Mouse (Mus musculus) hindbrain, embryonic 14.5 days (tissue): Measurements from ENCODE around the gene Nacad. TPM values are rescaled to one million over a fixed set of nuclear protein-coding genes. Genes with fewer than 3 reads are reported as not detected.

Source experiments
- ATAC-seq: fragments of 200-750 bp; cut with Nextera tagmentation; 2 replicates; pipeline ENCODE4 v1.8.0; 2017; ENCODE audit warnings: moderate number of reproducible peaks, mild to moderate bottlenecking, moderate TSS enrichment, moderate library complexity; ENCODE audit not compliant: low FRiP score
- DNase-seq: peaks from one replicate; pipeline ENCODE4 v3.0.0-alpha.2; 2015; ENCODE audit warnings: low spot score
- H3K27ac ChIP-seq: fragments of 300-500 bp; sonication (generic); 2 replicates; pipeline ENCODE4 v1.5.1; 2014; ENCODE audit warnings: mild to moderate bottlenecking, moderate library complexity
- H3K27me3 ChIP-seq: fragments of 300-500 bp; sonication (generic); 2 replicates; pipeline ENCODE4 v1.6.1; 2014; ENCODE audit warnings: mild to moderate bottlenecking, low read length, mixed read lengths; ENCODE audit not compliant: control insufficient read depth, insufficient read depth
- H3K36me3 ChIP-seq: fragments of 300-500 bp; sonication (generic); replicated peaks from 2 replicates; pipeline ENCODE4 v1.6.1; 2014; ENCODE audit not compliant: control insufficient read depth, insufficient read depth
- H3K4me1 ChIP-seq: fragments of 300-500 bp; sonication (generic); replicated peaks from 2 replicates; pipeline ENCODE4 v1.6.1; 2014; ENCODE audit warnings: antibody characterized with exemption, low read length, mixed read lengths; ENCODE audit not compliant: control insufficient read depth, insufficient read depth
- H3K4me2 ChIP-seq: fragments of 300-500 bp; sonication (generic); replicated peaks from 2 replicates; pipeline ENCODE4 v1.6.1; 2014; ENCODE audit warnings: mild to moderate bottlenecking, moderate library complexity
- H3K4me3 ChIP-seq: fragments of 300-500 bp; sonication (generic); replicated peaks from 2 replicates; pipeline ENCODE4 v1.5.1; 2014; ENCODE audit warnings: mild to moderate bottlenecking, low read length
- H3K9ac ChIP-seq: fragments of 300-500 bp; sonication (generic); 2 replicates; pipeline ENCODE4 v1.6.1; 2014
- H3K9me3 ChIP-seq: fragments of 300-500 bp; sonication (generic); 2 replicates; pipeline ENCODE4 v1.6.1; 2016; ENCODE audit warnings: low read length; ENCODE audit not compliant: control insufficient read depth
- WGBS: fragments of 180-500 bp; shearing (Covaris S2); extraction: QIAGEN DNeasy Blood & Tissue Kit; methylation state at CpG from one replicate; pipeline ENCODE4 v1.1.7; 2014; 5-methylcytosine and 5-hydroxymethylcytosine counted together
- polyA plus RNA-seq: library from polyadenylated mRNA; unstranded; fragments of >200 nt; fragmentation: Nextera tagmentation; extraction: Ambion mirVana; gene quantifications from 2 replicates; pipeline ENCODE4 v1.2.1, GENCODE M21; 2014

Gene Nacad
- polyA plus RNA-seq, 1 experiment from 2014 or later = 75.9 TPM

DNA sequence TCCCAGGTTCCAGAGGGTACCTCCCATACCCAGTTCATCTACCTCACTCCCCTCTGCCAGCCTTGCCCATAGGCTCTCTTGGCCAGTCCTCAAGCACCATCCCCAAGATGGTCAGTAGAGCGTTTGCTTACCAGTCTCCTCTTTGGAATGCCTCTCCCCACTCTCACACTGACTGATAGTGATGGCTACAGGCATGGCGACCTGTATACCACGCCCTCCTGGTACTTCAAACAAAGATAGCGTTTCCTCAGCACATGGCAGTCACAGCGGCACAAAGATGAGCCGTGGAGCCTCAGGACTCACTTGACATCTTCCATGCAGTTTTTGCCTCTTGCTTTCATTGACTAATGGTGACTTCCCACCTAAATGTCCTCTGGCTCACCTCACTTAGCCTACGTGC is 16.0 kb downstream of the Nacad start:
- H3K4me1 ChIP-seq = no peaks in the 10 kb centered on the region
- no peaks in the 10 kb centered on the region for H3K27me3 ChIP-seq
- H3K27ac ChIP-seq = no peak overlapping the region
- H3K4me3 ChIP-seq = no peak overlapping the region
- no peak for DNase-seq
- 94% methylated on average over 7 of the region's 7 CpGs for WGBS
- ATAC-seq = no peak
- peaks cover 82% of the 10 kb centered on the region for H3K36me3 ChIP-seq
- no peaks in the 10 kb centered on the region for H3K9me3 ChIP-seq
- no peak overlapping the region for H3K4me2 ChIP-seq
- H3K9ac ChIP-seq = no peak overlapping the region

DNA sequence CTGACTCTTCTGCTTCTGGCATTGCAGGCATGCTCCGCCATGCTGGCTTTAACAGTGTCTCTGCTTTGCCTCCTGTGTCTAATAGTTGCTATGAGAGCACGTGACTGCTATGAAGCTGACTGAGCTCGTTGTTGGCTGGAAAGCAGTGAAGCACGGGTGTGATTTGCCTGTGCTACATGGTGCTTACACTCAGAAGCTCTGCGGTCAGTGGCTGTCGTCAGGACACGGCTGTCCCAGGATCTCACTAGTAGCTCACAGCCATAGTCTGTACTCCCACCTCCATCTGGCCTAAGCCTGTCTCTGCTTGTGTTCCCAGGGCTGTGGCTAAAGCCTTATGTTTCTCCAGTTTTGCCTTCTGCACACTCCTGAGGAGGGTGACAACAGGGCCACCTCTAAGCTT is 17.6 kb downstream of the Nacad start:
- Histone ChIP-seq H3K36me3 (peaks cover 74% of the 10 kb centered on the region), H3K27ac (no peak overlapping the region), H3K4me1 (no peaks in the 10 kb centered on the region), H3K9me3 (no peaks in the 10 kb centered on the region), H3K4me3 (no peak overlapping the region), H3K27me3 (no peaks in the 10 kb centered on the region), H3K9ac (no peak overlapping the region), H3K4me2 (no peak overlapping the region)
- 92% methylated on average over 7 of the region's 7 CpGs for WGBS
- no peak for ATAC-seq
- DNase-seq = no peak

DNA sequence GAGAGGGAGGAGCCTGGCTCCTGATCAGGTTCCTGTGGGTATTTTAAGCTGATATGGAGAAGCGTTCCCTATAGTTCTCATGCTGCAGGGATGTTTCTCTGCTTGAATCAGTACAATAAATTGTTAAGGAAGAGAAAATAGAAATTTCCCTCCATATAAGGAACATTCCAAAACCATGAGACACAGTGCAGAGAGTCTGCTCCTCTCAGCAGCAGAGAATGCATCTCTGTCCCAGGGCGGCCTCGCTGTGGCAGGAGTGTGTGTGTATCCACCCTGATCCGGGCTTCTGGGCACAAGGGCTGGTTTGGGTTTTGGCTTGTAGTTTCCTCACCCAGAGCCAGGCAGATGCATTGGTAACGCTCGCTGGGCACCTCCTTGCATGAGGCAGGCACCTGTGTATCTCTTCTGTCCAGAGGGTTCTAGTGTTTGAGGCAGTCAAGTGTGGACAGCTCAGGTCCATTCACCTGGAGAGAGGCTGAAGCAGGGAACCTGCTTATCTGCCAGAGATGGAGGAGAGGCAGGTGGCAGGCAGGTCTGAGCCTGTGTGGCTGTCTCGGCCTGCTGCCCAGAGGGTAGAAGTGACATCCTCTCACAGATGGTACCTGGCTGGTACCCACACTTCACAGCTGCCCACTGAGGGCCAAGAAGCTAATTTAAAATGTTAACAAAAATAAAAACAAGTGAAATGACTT is 18.5 kb downstream of the Nacad start:
- DNase-seq = no peak
- Histone ChIP-seq H3K4me1 (no peaks in the 10 kb centered on the region), H3K9ac (no peak overlapping the region), H3K27me3 (no peaks in the 10 kb centered on the region), H3K27ac (no peak overlapping the region), H3K9me3 (no peaks in the 10 kb centered on the region), H3K4me3 (no peak overlapping the region), H3K36me3 (peaks cover 65% of the 10 kb centered on the region), H3K4me2 (no peak overlapping the region)
- no peak for ATAC-seq
- 95% methylated on average over 7 of the region's 7 CpGs for WGBS

DNA sequence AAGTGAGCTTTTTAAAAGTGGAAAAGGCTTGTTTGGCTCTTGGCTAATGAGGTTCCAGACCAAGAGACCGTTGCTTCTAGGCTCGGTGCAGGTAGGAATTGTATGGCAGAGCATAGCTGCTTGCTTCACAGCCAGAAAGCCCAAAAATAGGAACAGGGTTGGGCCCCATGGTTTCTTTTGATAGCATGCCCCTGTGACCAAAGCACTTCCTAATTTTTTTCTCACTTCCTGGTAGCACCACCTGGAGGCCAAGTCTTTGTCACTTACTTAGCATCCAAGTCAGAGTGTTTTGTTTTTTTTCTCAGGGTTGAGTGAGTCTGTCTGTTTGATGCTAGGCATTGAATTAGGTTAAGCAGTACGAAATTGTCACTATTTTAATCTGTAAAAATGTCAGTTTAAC is 19.2 kb downstream of the Nacad start:
- no peak for ATAC-seq
- no peak overlapping the region for H3K27ac ChIP-seq
- no peaks in the 10 kb centered on the region for H3K4me1 ChIP-seq
- 91% methylated on average over 3 of the region's 3 CpGs for whole genome bisulfite sequencing
- no peak overlapping the region for H3K4me3 ChIP-seq
- no peak overlapping the region for H3K9ac ChIP-seq
- peaks cover 57% of the 10 kb centered on the region for H3K36me3 ChIP-seq
- no peaks in the 10 kb centered on the region for H3K27me3 ChIP-seq
- H3K9me3 ChIP-seq = no peaks in the 10 kb centered on the region
- H3K4me2 ChIP-seq = no peak overlapping the region
- no peak for DNase-seq

DNA sequence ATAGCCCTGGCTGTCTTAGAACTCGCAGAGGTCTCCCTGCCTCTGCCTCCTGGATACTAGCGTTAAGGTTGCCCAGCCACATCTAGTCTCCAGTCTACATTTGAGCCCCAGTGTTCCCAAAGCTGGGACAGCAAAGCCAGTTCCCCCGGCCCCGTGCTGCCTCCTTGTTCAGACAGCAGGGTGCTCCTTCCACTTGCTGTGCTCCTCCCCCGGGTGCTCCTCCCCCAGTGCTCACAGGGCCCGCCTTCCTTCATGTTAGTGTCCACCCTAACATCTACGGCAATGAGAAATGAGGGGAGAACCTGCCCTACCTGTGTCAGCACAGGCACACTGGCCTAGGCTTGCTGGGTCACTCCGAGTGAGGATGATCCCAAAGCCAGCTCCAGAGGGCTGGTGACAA is 20.1 kb downstream of the Nacad start:
- Histone ChIP-seq H3K27me3 (no peaks in the 10 kb centered on the region), H3K9me3 (no peaks in the 10 kb centered on the region), H3K4me3 (no peak overlapping the region), H3K9ac (no peak overlapping the region), H3K4me1 (no peaks in the 10 kb centered on the region; the same call in 1 of the 2 replicates), H3K4me2 (no peak overlapping the region), H3K36me3 (peaks cover 48% of the 10 kb centered on the region), H3K27ac (no peak overlapping the region)
- DNase-seq (no peak), ATAC-seq (no peak)
- 95% methylated on average over 8 of the region's 8 CpGs for WGBS

DNA sequence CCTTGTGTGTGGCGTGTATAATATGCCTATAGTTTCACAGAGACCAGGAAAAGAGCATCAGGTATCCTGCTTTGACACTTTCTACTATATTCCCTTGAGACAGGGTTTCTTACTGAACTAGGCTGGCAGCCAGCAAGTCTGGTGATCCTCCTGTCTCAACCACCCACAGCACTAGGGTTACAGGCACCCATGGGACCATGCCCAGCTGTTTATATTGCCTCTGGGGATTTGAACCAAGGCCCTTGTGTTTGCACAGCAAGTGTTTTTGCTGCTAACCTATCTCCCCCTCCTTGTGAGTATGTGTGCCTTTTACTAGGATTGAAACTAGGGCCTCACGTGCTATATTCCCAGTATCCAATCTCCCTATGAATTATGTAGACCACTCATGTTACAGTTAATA is 24.3 kb downstream of the Nacad start:
- no peaks in the 10 kb centered on the region; the same call in 1 of the 2 replicates for H3K4me1 ChIP-seq
- H3K9ac ChIP-seq = no peak overlapping the region
- no peak overlapping the region for H3K27ac ChIP-seq
- H3K4me2 ChIP-seq = no peak overlapping the region
- ATAC-seq (no peak), DNase-seq (no peak)
- peaks cover 16% of the 10 kb centered on the region for H3K36me3 ChIP-seq
- H3K4me3 ChIP-seq = no peak overlapping the region
- H3K9me3 ChIP-seq = no peaks in the 10 kb centered on the region
- 96% methylated on average over 2 of the region's 2 CpGs for WGBS
- H3K27me3 ChIP-seq = no peaks in the 10 kb centered on the region

DNA sequence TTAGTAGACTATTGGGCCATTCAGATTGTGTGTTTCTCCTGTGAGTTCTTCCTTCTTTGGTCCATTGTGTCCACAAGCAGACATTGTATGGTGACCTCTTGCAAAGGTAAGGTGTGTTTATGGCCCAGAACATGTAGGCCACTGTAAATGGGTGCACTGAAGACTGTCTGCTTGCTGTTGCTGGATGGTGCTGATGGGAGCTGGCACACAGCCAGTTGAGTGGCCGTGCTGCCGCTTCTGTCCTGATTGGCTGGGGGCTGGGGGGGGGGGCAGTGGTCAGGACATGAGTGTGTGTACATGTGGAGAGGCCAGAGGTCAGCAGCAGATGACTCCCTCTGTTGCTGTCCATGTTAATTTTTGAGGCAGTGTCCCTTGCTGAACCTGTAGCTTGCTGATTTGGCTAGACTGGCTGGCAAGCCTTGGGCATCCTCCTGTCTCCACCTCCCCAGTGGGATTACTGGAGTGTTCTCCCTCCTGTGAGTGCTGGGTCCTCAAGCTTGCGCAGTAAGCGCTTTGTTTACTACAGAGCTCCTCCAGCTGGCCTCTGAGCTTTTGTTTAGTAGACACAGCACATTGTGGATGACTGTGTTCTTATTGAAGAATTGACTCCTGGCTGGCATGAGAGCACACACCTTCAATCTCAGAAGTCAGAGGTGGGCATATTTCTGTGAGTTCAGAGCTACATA is 25.6 kb downstream of the Nacad start:
- no peak overlapping the region for H3K4me3 ChIP-seq
- H3K4me2 ChIP-seq = no peak overlapping the region
- H3K36me3 ChIP-seq = peaks cover 11% of the 10 kb centered on the region
- H3K4me1 ChIP-seq = no peaks in the 10 kb centered on the region; the same call in 1 of the 2 replicates
- no peak overlapping the region for H3K27ac ChIP-seq
- no peaks in the 10 kb centered on the region for H3K27me3 ChIP-seq
- ATAC-seq (0 out of 2 replicates have a peak, but pooled peaks have one; percentile 32), DNase-seq (no peak)
- no peaks in the 10 kb centered on the region for H3K9me3 ChIP-seq
- H3K9ac ChIP-seq = no peak overlapping the region
- 46% methylated on average over 4 of the region's 4 CpGs for WGBS

DNA sequence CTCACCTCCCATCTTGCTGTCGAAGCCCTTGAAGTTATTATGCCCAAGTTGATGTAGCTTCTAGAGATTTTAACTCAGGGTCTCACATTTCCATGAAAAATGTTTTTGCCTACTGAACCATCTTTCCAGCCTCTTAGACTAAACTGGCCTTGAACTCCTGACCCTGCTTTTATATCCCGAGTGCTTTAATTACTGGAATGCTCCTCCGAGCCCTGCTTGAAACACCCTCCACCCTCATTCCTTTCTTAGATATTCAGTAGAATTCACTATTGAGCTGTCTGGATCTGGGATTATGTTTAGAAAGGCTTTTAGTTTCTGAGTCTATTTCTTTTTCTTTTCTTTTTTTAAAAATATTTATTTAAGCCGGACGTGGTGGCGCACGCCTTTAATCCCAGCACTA is 26.5 kb downstream of the Nacad start:
- peaks cover 5% of the 10 kb centered on the region for H3K36me3 ChIP-seq
- H3K9ac ChIP-seq = no peak overlapping the region
- H3K9me3 ChIP-seq = no peaks in the 10 kb centered on the region
- no peak overlapping the region for H3K27ac ChIP-seq
- ATAC-seq (no peak), DNase-seq (no peak)
- no peaks in the 10 kb centered on the region for H3K27me3 ChIP-seq
- WGBS = 90% methylated on average over 7 of the region's 7 CpGs
- no peak overlapping the region for H3K4me2 ChIP-seq
- H3K4me1 ChIP-seq = no peaks in the 10 kb centered on the region; the same call in 1 of the 2 replicates
- H3K4me3 ChIP-seq = no peak overlapping the region

DNA sequence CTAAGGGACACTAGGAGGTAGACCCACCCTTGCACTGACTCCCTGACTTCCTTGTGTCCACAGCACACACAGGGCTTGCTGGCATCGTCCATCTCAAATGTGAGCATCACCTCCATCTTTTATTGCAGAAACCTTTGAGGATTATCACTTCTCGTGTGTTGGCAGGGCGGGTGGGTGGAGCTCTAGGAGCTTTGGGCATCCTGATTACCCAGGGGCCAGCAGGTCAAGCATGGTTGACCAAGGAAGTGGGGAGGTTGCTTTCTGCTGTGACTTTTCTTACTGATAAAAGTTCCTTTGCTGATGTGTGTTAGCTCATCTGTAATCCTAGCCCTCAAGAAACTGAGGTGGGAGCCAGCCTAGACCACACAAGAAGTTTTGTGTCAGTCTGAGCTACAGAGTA is 29.7 kb downstream of the Nacad start:
- no peak overlapping the region for H3K4me3 ChIP-seq
- H3K36me3 ChIP-seq = peaks cover 16% of the 10 kb centered on the region
- no peak for ATAC-seq
- no peaks in the 10 kb centered on the region for H3K27me3 ChIP-seq
- no peak overlapping the region for H3K4me2 ChIP-seq
- no peaks in the 10 kb centered on the region for H3K9me3 ChIP-seq
- no peaks in the 10 kb centered on the region for H3K4me1 ChIP-seq
- H3K27ac ChIP-seq = no peak overlapping the region
- 89% methylated on average over 3 of the region's 3 CpGs for WGBS
- no peak for DNase-seq
- no peak overlapping the region for H3K9ac ChIP-seq
